Mouse (Mus musculus): ENCODE results near the gene Mrrf.
"Not testable (repeated sequence)": the region's sequence is repeated elsewhere in the genome, so short reads cannot be mapped to it uniquely, and the experiment has no call there.

The Mrrf gene

DNA sequence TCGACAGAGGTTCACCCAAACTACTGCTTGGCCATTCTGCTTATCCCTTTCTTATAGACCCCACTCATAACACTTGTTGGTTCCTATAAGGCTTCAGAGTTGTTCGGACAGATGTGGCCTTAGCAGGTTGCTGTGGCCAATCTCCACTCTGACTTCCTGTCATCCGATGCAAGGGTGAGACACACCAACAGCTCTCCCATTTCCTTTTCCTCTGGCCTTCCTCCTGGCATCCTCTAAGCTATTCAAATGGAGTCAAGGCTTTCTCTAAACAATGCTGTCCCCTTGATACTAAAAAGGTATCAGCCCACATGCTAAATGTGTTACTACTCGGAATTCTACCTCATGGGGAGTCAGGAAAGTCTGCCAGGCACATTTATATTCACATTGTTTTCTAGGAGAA is 8.2 kb upstream of the Mrrf start:
- no peak for DNase-seq (ENCODE audit: extremely low read depth, insufficient read length, low spot score)

DNA sequence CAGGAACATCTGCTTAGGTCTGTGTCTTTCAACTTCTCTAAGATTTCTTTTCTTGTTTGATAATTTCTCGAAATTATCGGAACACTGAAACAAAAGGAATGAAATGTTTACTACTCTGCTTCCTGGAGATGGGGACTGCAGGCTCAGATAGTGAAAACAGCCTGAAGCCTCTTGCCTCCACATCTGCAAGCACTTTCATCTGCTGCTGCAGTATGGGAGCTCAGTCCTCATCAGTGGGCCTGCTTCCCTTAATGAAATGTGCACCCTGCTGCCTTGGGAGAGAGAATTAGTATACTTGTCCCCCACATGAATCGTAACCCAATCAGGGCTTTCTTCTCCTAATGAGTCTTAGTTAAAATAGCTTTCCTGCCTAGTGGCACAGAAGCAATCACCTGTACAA is 7.1 kb upstream of the Mrrf start:
- no peak for DNase-seq (ENCODE audit: extremely low read depth, insufficient read length, low spot score)

DNA sequence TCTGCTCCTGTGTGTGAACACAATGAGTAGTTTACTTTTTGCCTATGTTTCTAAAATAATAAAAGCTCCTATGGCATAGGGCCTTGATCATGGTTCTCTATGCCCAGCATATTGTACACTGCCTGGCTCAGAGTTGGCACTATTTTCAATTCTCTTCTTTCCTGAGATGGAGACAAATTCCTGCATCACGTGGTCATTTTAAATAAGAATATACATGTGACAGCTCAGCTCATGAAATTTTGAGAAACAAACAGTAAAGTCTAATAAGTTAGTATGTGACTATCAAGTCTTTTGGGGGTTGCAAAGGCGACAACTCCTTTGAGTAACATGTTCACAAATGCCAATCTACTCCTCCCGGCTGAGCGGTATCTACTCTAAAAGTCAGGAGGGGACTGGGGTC is 302 bp upstream of the Mrrf start:
- no peak for DNase-seq (ENCODE audit: extremely low read depth, insufficient read length, low spot score)

DNA sequence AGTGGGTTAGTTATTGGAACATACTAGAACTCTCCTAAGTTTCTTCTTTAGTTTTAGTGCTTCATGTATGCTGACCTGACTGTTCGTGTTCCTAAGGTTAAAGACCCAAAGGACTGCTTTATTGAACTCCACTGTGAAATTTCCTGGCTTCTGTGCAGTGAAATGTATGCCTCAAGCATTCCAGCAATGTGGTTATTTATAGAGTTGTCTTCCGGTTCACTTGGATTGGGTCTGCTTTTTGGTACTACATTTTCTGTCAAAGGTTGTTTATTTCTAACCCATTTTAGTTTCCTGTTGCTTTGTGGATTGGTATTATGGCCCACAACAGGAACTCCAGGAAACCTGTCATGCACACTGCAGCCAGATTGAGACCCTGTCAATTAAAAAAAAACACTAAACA is 2.9 kb downstream of the Mrrf start:
- no peak for DNase-seq (ENCODE audit: extremely low read depth, insufficient read length, low spot score)

DNA sequence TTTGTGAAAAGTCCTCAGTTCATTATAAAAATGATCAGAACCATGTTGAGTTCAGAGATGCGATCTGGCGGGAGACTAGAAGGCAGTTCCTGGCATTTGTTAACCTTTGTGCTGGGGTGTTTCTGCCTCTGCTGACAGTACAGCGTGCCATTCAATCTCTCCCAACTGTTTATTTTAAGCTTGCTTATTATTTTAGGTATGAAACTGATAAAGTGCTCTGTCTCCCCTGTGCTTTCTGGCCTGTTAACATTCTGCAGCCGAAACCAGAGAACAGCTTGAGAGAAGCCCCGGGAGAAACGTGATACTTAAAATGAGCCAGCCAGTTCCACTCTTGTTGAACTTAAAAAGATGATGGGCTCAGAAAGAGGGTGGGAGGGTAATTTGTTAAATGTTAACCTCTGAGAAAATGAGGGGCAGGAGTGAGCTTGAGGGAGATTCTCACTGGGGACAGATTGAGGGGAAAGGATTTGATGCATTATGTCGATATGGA is 12.7 kb downstream of the Mrrf start:
- no peak for DNase-seq (ENCODE audit: extremely low read depth, insufficient read length, low spot score)

DNA sequence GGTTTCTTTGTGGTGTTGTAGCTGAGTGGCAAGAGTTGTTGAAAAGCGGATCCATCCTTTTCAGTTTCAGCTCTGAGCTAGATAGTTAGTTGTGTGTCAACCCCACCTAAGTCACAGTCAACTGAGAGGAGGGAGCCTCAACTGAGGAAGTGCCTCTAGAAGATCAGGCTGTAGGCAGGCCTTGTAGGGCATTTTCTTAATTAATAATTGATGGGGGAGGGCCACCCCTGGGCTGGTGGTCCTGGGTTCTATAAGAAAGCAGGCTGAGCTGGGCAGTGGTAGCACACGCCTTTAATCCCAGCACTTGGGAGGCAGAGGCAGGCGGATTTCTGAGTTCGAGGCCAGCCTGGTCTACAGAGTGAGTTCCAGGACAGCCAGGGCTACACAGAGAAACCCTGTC is 16.2 kb downstream of the Mrrf start:
- DNase-seq (ENCODE audit: extremely low read depth, insufficient read length, low spot score), result not testable (repeated sequence)

DNA sequence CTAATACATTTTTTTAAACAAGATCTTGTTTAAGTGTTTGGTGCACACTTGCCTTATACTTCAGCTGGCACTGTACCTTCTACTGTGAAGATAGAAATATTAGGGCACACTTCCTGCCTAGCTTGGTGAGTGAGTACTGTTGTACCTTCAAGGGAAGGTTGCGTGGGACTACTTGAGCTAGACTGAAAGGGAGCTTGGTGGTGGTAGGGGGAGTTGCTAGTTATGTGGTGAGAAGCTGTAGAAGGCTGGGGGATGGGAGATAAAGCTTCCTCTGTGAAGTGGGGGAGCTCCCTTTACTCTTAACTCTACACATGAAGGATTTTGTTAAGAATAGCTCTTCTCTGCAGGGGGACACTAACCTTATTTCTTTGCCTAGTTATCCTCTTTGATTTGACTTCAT is 21.3 kb downstream of the Mrrf start:
- no peak for DNase-seq (ENCODE audit: extremely low read depth, insufficient read length, low spot score)

DNA sequence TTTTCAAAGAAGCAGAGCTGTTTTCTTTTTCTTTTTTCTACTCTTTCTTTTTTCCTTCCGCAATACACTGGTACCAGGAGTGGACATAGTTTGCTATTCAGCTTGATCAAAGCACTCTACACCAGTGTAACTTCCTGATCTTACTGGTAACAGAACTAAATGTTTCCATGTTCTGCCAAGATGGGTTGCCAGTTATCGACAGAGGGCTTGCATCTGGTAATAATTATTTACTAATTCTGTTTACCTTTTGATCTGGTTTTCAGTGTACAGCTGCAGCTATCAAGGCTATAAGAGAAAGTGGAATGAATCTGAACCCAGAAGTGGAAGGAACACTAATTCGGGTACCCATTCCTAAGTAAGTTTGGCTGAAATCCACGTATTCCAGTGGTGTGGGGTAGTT is 23.1 kb downstream of the Mrrf start:
- no peak for DNase-seq (ENCODE audit: extremely low read depth, insufficient read length, low spot score)

DNA sequence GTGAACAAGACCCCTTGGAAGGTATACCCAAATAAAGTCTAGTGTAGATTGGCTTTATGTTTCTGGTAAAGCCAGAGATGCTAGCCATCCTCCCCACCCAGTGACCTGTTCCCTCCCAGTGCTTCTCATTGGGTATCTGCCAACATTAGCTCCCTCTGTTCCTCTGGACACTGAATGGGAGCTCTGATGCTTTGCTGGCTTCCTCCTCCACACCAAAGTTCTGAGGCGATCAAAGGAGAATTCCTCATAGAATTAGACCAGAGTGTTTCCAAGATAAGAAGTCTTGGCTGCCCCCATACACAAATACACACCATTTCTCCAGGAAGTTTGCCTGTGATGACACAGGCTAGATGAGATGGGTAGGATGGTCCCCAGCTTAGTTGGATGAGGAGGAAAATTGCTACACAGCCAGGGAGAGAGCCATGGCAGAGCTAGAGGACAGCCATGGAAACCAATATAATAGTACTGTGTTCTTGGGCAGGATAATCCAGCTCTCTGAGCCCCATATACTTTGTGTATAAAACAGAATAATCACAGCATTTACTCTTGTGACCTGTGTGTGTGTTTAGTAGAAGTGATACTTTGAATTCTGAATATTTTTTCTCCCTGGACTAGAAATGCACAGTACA is 31.9 kb downstream of the Mrrf start:
- no peak for DNase-seq (ENCODE audit: extremely low read depth, insufficient read length, low spot score)

DNA sequence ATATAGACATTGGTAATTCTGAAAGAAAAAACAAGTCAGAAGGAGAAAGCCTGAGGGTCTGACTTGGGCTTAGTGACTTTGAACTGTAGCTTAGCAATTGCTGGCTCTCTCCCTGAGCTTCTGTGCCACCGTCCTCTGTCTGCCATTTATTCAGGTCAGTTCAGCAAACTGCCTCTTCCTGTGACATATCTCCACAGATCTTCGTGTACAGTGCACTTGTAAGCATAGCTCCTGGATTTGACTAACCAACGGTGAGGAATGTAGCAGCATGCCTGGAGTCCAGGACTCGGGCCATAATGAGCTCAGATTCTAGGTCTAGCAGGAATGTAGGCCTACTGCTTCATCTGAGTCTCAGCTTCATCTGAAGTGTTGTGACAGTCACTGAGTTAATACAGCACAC is 33.0 kb downstream of the Mrrf start:
- no peak for DNase-seq (ENCODE audit: extremely low read depth, insufficient read length, low spot score)

DNA sequence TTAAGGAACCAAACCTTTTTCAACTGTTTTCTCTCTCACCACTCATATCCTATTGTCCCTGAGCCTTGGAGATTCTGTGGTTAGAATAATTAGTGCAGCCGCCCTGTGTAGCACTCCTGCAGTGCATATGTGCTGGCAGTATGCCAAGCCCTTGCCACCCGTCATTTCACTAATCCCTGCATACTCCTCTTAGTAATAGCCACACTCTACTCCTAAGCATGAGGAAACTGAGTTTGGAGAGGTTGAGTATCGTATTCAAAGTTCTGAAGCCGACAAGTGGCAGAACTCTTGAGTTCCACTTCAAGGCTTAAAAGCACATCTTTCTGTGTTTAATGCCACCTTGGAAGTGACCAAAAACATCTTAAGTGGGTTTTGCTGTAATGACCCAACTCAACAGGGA is 35.9 kb downstream of the Mrrf start:
- DNase-seq (ENCODE audit: extremely low read depth, insufficient read length, low spot score), result no peak

DNA sequence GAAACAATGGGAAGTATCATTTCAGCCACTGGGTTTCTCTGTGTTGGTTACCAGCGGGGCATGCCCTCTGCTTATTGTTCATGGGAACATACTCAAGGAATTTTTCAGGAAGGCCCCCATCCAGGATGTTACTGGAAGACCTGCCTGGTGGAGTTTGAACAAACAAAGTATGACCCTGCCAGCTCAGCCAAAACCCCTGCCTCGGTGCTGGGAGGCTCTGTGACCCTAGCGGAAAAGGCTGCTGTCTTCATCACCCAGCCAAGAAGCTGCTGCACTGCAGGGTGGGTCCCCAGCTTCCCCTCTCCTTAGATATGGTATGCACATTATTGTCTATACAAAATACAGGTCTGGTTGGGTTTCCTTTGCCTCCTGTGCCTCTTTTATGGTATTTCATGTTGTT is 36.4 kb downstream of the Mrrf start:
- no peak for DNase-seq (ENCODE audit: extremely low read depth, insufficient read length, low spot score)

DNA sequence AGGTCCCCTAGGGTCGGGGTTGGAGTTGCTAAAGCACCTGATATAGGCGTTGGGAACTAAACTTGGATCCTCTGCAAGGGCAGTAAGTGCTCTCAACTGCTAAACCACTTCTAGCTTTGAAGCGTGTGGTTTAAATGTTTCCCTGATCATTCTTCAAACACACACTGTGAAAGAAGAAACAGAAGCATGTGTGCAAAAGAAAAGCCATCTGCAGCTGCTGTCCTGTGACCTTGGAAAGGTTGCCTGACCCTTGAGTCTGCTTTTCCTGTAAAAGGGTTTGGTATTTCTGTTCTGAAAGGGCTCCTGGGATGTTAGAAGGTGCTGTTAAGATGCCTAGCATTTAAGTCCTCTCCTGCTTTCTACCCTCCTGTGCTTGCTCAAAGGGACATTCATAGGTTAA is 43.3 kb downstream of the Mrrf start:
- DNase-seq (ENCODE audit: extremely low read depth, insufficient read length, low spot score), result no peak

DNA sequence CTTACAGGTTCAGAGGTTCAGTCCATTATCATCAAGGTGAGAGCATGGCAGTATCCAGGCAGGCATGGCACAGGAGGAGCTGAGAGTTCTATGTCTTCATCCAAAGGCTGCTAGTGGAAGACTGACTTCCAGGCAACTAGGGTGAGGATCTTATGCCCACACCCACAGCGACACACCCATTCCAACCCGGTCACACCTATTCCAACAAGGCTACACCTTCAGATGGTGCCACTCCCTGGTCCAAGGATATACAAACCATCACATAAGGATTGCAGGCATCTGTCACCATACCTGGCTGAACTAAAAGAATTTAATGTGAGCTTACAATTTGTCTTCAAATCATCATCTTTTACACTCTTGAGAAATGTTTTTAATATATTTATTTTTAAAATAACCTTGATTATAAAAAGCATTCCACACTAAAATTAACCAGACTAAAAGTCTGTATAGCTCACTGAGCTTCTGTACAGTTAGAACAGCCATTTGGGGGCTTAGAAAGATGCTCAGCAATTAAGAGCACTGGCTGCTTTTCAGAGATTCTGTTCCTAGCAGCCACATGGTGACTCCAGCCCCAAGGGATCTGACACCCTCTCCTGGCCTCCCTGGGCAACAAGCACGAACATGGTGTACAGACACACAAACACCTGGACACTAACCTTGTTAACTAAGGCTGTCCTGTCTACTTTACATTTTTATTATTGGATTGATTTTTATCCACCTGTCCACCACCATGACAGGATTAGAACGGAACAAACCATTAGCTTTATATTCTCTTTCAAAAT is 45.6 kb downstream of the Mrrf start:
- DNase-seq (ENCODE audit: extremely low read depth, insufficient read length, low spot score), result not testable (repeated sequence)

DNA sequence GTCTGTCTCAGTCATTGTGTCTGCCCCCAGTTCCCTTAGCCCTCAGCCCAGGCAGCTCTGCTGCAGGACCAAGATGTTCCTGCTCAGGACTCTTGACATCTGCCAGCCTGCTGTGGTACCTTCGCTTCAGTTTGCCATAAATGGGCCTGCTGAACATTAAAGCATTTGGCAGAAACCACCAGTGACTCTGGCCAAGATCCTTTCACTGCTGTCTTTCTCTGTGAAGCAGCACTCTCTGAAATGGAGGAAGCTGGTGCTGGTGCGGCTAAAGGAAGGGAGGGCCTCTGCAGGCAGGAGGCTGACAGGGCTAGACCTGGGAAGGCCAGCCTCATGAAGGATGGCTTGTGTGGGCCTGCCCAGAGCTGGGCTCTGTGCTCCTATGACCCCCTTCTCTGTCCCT is 47.1 kb downstream of the Mrrf start:
- no peak for DNase-seq (ENCODE audit: extremely low read depth, insufficient read length, low spot score)

DNA sequence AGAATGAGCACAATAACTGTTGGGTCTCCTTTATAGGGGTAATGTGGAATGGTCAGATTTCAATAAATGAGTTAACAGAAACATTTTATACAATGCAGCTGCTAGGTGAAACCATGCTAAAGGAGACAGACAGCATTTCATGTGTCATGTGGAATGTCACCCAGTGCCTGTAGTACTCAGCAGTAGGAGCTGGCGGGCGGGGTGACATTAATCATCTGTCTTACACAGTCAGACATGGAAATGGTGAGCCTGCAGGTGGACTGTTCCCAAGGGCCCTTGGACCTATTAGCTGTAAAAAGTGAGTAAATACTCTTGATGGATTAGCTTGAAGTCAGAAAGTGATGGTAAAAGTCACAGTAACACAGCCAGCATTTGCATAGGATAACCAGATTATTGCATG is 48.0 kb downstream of the Mrrf start:
- DNase-seq (ENCODE audit: extremely low read depth, insufficient read length, low spot score), result no peak

DNA sequence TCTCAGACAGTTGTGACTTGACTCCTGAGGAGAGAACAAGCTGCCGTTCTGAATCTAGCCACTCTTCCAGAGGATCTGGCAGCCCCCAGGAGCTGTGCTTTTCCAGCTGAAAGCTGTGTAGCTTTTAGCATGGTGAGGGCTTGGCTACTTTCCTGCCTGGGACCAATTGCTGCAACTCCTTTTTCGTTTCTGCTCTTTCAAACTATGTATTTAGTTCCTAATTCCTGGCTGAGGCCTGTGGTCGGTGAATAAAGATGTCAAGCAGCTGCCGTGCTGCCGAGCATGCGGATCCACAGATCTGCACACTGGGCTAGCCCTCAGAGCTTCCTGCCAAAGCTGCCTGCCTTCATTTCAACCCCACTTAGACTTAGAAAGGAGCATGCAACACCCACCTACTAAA is 48.7 kb downstream of the Mrrf start:
- DNase-seq (ENCODE audit: extremely low read depth, insufficient read length, low spot score), result no peak

DNA sequence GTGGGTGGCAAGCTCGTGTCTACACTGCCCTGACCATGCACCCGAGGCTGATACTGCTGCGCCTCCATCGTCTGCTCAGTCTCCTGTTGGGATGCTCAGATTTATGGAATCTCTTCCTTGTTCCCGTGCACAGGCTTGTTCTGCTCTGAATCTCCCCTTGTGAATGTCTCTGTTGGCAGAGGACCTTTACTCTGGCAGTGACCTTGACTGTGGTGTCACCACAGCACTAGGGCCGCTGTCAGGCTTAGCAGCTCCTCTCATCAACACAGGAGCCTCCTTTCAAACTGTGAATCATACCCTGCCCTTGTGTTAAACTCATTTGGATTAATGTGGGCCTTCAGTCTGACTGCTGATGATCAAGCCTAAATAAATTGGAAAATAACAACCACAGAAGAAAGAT is 53.0 kb downstream of the Mrrf start:
- not testable (repeated sequence) for DNase-seq (ENCODE audit: extremely low read depth, insufficient read length, low spot score)

DNA sequence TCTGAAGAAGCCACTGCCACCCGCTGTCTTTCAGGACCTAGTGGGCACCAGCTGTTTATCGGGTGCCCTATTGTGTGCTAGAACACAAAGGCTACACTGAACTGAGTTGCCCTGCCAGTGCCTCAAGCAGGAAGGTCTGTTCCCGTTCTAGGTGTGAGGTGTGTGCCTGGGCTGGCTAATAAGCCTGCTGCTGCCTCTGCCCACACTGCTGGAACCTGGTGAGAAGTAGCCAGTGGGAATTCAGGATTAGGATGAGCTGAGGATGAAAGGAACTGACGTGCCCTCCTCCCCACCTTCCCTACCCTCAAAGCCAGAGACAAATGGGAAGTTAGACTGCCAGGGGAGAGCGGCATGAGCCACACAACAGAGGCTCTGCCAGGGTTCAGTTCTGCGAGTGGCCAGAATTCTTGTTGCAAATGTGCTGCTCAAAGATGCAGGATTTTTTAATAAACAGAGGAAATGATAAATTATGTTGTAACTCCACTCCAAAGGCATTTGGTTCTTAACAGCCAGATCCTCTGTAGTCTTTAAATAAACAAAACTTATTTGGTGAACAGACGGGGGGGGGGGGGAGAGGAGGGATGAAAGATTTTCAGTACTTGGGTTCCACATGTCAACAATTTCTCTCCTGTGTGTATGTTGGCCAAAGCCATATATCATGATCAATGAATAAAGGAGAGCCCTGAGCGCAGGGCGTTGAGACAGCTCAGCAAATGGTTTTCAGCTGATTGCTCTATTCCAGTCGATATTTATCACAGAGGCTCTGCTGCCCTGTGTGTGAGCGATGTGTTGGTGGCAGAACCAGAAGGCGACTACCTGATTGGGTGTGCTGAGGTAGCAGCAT is 55.1 kb downstream of the Mrrf start:
- no peak for DNase-seq (ENCODE audit: extremely low read depth, insufficient read length, low spot score)

DNA sequence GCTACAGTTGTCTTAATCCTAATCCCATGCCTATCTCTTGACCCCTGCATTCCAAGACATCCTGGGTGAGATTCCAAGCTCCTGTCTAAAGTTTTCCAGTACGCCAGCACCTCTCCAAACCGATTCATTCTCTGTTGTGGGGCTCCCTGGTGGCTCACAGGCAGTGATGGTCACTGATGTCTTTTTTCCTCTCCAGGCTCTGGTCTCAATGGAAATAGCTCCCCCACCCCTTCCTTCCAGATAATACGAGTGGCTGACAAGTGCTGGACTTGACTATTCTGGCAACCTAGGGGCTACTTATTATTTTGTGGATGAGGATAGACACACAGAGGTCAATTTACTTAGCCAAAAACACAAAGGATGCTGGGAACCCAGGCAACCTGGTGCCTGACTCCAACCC is 60.8 kb downstream of the Mrrf start:
- no peak for DNase-seq (ENCODE audit: extremely low read depth, insufficient read length, low spot score)
